Mouse (Mus musculus): Measurements from ENCODE around the gene Cby3. TPM values are rescaled to one million over a fixed set of nuclear protein-coding genes. Genes with fewer than 3 reads are reported as not detected.

Gene Cby3
- polyA plus RNA-seq, 1 experiment from 2014 or later: 0.27 TPM

- Histone ChIP-seq H3K4me2 (ENCODE audit: low read length) (no peak overlapping the region), H3K27me3 (replicated peaks; ENCODE audit: control insufficient read depth, insufficient read depth, low read length) (no peaks in the 10 kb centered on the region), H3K9ac (ENCODE audit: low read length) (no peak overlapping the region), H3K27ac (ENCODE audit: low read depth) (no peak overlapping the region), H3K4me3 (ENCODE audit: low read depth, low read length) (no peak overlapping the region), H3K9me3 (ENCODE audit: control insufficient read depth, low read length) (no peaks in the 10 kb centered on the region), H3K4me1 (replicated peaks; ENCODE audit: control insufficient read depth, insufficient read depth, low read length) (peaks cover 4% of the 10 kb centered on the region; the same call in 1 of the 2 replicates), H3K36me3 (ENCODE audit: control insufficient read depth, insufficient read depth, low read length) (no peaks in the 10 kb centered on the region)
- no peak for ATAC-seq (replicated peaks; ENCODE audit: low FRiP score, low TSS enrichment, low read depth)
- 81% methylated on average over 5 of the region's 5 CpGs for whole genome bisulfite sequencing
- no peak for DNase-seq (ENCODE audit: low spot score)
Observed at GRCm38 (mm10) chr11:50369360-50369911, 15.2 kb downstream of the Cby3 start.

- Histone ChIP-seq H3K27me3 (replicated peaks; ENCODE audit: control insufficient read depth, insufficient read depth, low read length) (no peaks in the 10 kb centered on the region), H3K36me3 (ENCODE audit: control insufficient read depth, insufficient read depth, low read length) (no peaks in the 10 kb centered on the region), H3K4me3 (ENCODE audit: low read depth, low read length) (peak overlapping the region; percentile 31; the same call in 1 of the 2 replicates), H3K9ac (ENCODE audit: low read length) (no peak overlapping the region), H3K9me3 (ENCODE audit: control insufficient read depth, low read length) (no peaks in the 10 kb centered on the region), H3K4me2 (ENCODE audit: low read length) (peak overlapping the region; percentile 53), H3K4me1 (replicated peaks; ENCODE audit: control insufficient read depth, insufficient read depth, low read length) (peaks cover 4% of the 10 kb centered on the region; the same call in 1 of the 2 replicates), H3K27ac (ENCODE audit: low read depth) (no peak overlapping the region)
- ATAC-seq (replicated peaks; ENCODE audit: low FRiP score, low TSS enrichment, low read depth) (no peak), DNase-seq (ENCODE audit: low spot score) (no peak)
- WGBS: 73% methylated on average over 4 of the region's 4 CpGs
Observed at GRCm38 (mm10) chr11:50370969-50371368, 16.7 kb downstream of the Cby3 start.

GRCm38 (mm10) chr11:50371399-50371841 lies 17.2 kb downstream of the Cby3 start:
- Histone ChIP-seq H3K9me3 (ENCODE audit: control insufficient read depth, low read length) (no peaks in the 10 kb centered on the region), H3K4me3 (ENCODE audit: low read depth, low read length) (peak overlapping the region; percentile 31), H3K27ac (ENCODE audit: low read depth) (no peak overlapping the region), H3K4me2 (ENCODE audit: low read length) (peak overlapping the region; percentile 53), H3K27me3 (replicated peaks; ENCODE audit: control insufficient read depth, insufficient read depth, low read length) (no peaks in the 10 kb centered on the region), H3K4me1 (replicated peaks; ENCODE audit: control insufficient read depth, insufficient read depth, low read length) (peaks cover 9% of the 10 kb centered on the region), H3K9ac (ENCODE audit: low read length) (peak overlapping the region; percentile 36; the same call in 1 of the 2 replicates), H3K36me3 (ENCODE audit: control insufficient read depth, insufficient read depth, low read length) (no peaks in the 10 kb centered on the region)
- WGBS: 3% methylated on average over 18 of the region's 18 CpGs
- ATAC-seq (replicated peaks; ENCODE audit: low FRiP score, low TSS enrichment, low read depth) (no peak; the same call in 1 of the 2 replicates), DNase-seq (ENCODE audit: low spot score) (peak; percentile 81)

GRCm38 (mm10) chr11:50371911-50372310 lies 17.6 kb downstream of the Cby3 start:
- no peaks in the 10 kb centered on the region for H3K27me3 ChIP-seq (replicated peaks; ENCODE audit: control insufficient read depth, insufficient read depth, low read length)
- WGBS: 100% methylated on average over 1 of the region's 1 CpGs
- no peak for ATAC-seq (replicated peaks; ENCODE audit: low FRiP score, low TSS enrichment, low read depth)
- H3K27ac ChIP-seq (ENCODE audit: low read depth): no peak overlapping the region
- H3K9me3 ChIP-seq (ENCODE audit: control insufficient read depth, low read length): no peaks in the 10 kb centered on the region
- H3K4me3 ChIP-seq (ENCODE audit: low read depth, low read length): no peak overlapping the region
- no peak overlapping the region for H3K9ac ChIP-seq (ENCODE audit: low read length)
- DNase-seq (ENCODE audit: low spot score): no peak
- peaks cover 11% of the 10 kb centered on the region for H3K4me1 ChIP-seq (replicated peaks; ENCODE audit: control insufficient read depth, insufficient read depth, low read length)
- H3K36me3 ChIP-seq (ENCODE audit: control insufficient read depth, insufficient read depth, low read length): no peaks in the 10 kb centered on the region
- peak overlapping the region; percentile 53 for H3K4me2 ChIP-seq (ENCODE audit: low read length)

- Histone ChIP-seq H3K27ac (ENCODE audit: low read depth) (no peak overlapping the region), H3K4me2 (ENCODE audit: low read length) (no peak overlapping the region), H3K27me3 (replicated peaks; ENCODE audit: control insufficient read depth, insufficient read depth, low read length) (no peaks in the 10 kb centered on the region), H3K9ac (ENCODE audit: low read length) (no peak overlapping the region), H3K9me3 (ENCODE audit: control insufficient read depth, low read length) (no peaks in the 10 kb centered on the region), H3K4me1 (replicated peaks; ENCODE audit: control insufficient read depth, insufficient read depth, low read length) (peaks cover 11% of the 10 kb centered on the region), H3K4me3 (ENCODE audit: low read depth, low read length) (no peak overlapping the region), H3K36me3 (ENCODE audit: control insufficient read depth, insufficient read depth, low read length) (no peaks in the 10 kb centered on the region)
- no peak for ATAC-seq (replicated peaks; ENCODE audit: low FRiP score, low TSS enrichment, low read depth)
- DNase-seq (ENCODE audit: low spot score): no peak
Observed at GRCm38 (mm10) chr11:50373086-50373485, 18.8 kb downstream of the Cby3 start.

- Histone ChIP-seq H3K4me1 (replicated peaks; ENCODE audit: control insufficient read depth, insufficient read depth, low read length) (peaks cover 11% of the 10 kb centered on the region), H3K27me3 (replicated peaks; ENCODE audit: control insufficient read depth, insufficient read depth, low read length) (no peaks in the 10 kb centered on the region), H3K9ac (ENCODE audit: low read length) (no peak overlapping the region), H3K4me3 (ENCODE audit: low read depth, low read length) (no peak overlapping the region), H3K9me3 (ENCODE audit: control insufficient read depth, low read length) (no peaks in the 10 kb centered on the region), H3K4me2 (ENCODE audit: low read length) (no peak overlapping the region), H3K36me3 (ENCODE audit: control insufficient read depth, insufficient read depth, low read length) (peaks cover 1% of the 10 kb centered on the region; the same call in 1 of the 2 replicates), H3K27ac (ENCODE audit: low read depth) (no peak overlapping the region)
- ATAC-seq (replicated peaks; ENCODE audit: low FRiP score, low TSS enrichment, low read depth) (no peak), DNase-seq (ENCODE audit: low spot score) (no peak)
- WGBS: 95% methylated on average over 1 of the region's 1 CpGs
Observed at GRCm38 (mm10) chr11:50373621-50374020, 19.4 kb downstream of the Cby3 start.

- Histone ChIP-seq H3K27me3 (replicated peaks; ENCODE audit: control insufficient read depth, insufficient read depth, low read length) (no peaks in the 10 kb centered on the region), H3K27ac (ENCODE audit: low read depth) (no peak overlapping the region), H3K4me3 (ENCODE audit: low read depth, low read length) (no peak overlapping the region), H3K4me2 (ENCODE audit: low read length) (no peak overlapping the region), H3K9me3 (ENCODE audit: control insufficient read depth, low read length) (no peaks in the 10 kb centered on the region), H3K36me3 (ENCODE audit: control insufficient read depth, insufficient read depth, low read length) (peaks cover 9% of the 10 kb centered on the region), H3K4me1 (replicated peaks; ENCODE audit: control insufficient read depth, insufficient read depth, low read length) (peaks cover 12% of the 10 kb centered on the region), H3K9ac (ENCODE audit: low read length) (no peak overlapping the region)
- DNase-seq (ENCODE audit: low spot score): no peak
- no peak for ATAC-seq (replicated peaks; ENCODE audit: low FRiP score, low TSS enrichment, low read depth)
- 88% methylated on average over 13 of the region's 13 CpGs for WGBS
Observed at GRCm38 (mm10) chr11:50374286-50375015, 20.2 kb downstream of the Cby3 start.

GRCm38 (mm10) chr11:50375421-50375820 lies 21.2 kb downstream of the Cby3 start:
- H3K27ac ChIP-seq (ENCODE audit: low read depth): no peak overlapping the region
- DNase-seq (ENCODE audit: low spot score): no peak
- no peak for ATAC-seq (replicated peaks; ENCODE audit: low FRiP score, low TSS enrichment, low read depth)
- 87% methylated on average over 5 of the region's 5 CpGs for WGBS
- H3K27me3 ChIP-seq (replicated peaks; ENCODE audit: control insufficient read depth, insufficient read depth, low read length): no peaks in the 10 kb centered on the region
- peaks cover 20% of the 10 kb centered on the region for H3K4me1 ChIP-seq (replicated peaks; ENCODE audit: control insufficient read depth, insufficient read depth, low read length)
- no peak overlapping the region for H3K9ac ChIP-seq (ENCODE audit: low read length)
- H3K9me3 ChIP-seq (ENCODE audit: control insufficient read depth, low read length): no peaks in the 10 kb centered on the region
- H3K36me3 ChIP-seq (ENCODE audit: control insufficient read depth, insufficient read depth, low read length): peaks cover 18% of the 10 kb centered on the region
- H3K4me3 ChIP-seq (ENCODE audit: low read depth, low read length): no peak overlapping the region
- H3K4me2 ChIP-seq (ENCODE audit: low read length): no peak overlapping the region
